Mouse (Mus musculus) cerebellum, adult 2 months (tissue): ENCODE results near the gene Zscan2. TPM values are rescaled to one million over a fixed set of nuclear protein-coding genes. Genes with fewer than 3 reads are reported as not detected.

Experiments
- DNase-seq, 2 experiments: peaks; one replicate each; pipeline ENCODE4 v3.0.0; 2021
- H3K27ac ChIP-seq: fragments of 200-500 bp; 2 replicates; pipeline ENCODE4 v1.5.1; 2012; ENCODE audit warnings: low read length, control low read depth, inconsistent platforms; ENCODE audit not compliant: insufficient read depth
- H3K27me3 ChIP-seq: fragments of 200-500 bp; 2 replicates; pipeline ENCODE4 v1.6.1; 2012; ENCODE audit warnings: inconsistent platforms, mild to moderate bottlenecking, low read length, moderate library complexity; ENCODE audit not compliant: control insufficient read depth, insufficient read depth
- H3K4me1 ChIP-seq: fragments of 200-500 bp; 2 replicates; pipeline ENCODE4 v1.6.1; 2011; ENCODE audit warnings: low read length; ENCODE audit not compliant: control insufficient read depth, insufficient read depth
- H3K4me3 ChIP-seq: fragments of 200-500 bp; replicated peaks from 2 replicates; pipeline ENCODE3; 2011; ENCODE audit warnings: mild to moderate bottlenecking, low read depth, low read length, control low read depth; ENCODE audit not compliant: insufficient read depth
- CTCF ChIP-seq: fragments of 200-500 bp; IDR thresholded peaks from 2 replicates; pipeline ENCODE4 v1.5.1; 2011; ENCODE audit warnings: low read depth, mild to moderate bottlenecking, control low read depth, low read length, moderate library complexity, borderline replicate concordance; ENCODE audit not compliant: insufficient read depth
- POLR2A ChIP-seq: fragments of 200-500 bp; IDR thresholded peaks from 2 replicates; pipeline ENCODE4 v1.6.1; 2011; ENCODE audit warnings: low read length, control low read depth, borderline replicate concordance; ENCODE audit not compliant: insufficient read depth
- WGBS: fragments of 180-500 bp; shearing (Covaris S2); methylation state at CpG from one replicate; pipeline ENCODE4 v1.1.7; 2018; 5-methylcytosine and 5-hydroxymethylcytosine counted together
- polyA plus RNA-seq: library from polyadenylated mRNA; depleted of rRNA; stranded (reverse); fragments of >200 nt; gene quantifications from 2 replicates; pipeline ENCODE4 v1.2.3, GENCODE M21; 2012; rRNA removed

Zscan2 gene
- polyA plus RNA-seq, 1 experiment: 8.6 TPM

DNA sequence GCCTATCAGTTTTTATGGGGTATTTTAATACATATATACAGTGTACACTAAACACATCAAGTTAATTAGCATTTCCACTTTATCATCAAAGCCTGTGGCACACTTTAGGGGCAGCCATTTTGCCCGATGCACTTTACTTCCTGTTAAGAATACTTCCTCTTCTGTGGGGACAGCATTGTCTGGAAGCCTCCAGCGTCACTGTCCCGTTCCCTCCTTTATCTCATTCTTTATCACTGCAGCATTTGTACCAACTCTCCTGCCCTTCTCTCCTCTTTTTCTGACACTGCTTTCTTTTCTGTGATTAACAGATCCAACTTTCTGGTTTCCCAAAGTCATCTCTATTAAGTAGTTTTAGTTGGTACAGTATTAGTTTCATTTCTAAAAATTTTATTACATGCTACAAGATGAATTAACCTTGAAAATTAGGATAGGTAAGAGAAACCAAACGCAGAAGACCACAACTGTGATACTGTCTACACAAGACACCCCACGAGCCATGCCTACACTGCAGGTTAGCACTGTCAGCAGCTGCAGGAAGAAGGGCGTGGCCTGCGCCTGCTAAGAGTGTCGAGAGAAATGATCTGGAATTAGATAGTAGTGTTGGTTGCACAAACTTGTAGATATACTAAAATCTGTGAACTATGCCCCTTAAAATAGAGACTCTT lies 58.4 kb downstream of the Zscan2 start:
- Histone ChIP-seq H3K4me3 (no peak overlapping the region), H3K4me1 (no peaks in the 10 kb centered on the region), H3K27ac (no peak overlapping the region), H3K27me3 (no peaks in the 10 kb centered on the region)
- no peak for DNase-seq
- 85% methylated on average over 8 of the region's 8 CpGs for WGBS
- TF ChIP-seq CTCF (no peak), POLR2A (no peak)

DNA sequence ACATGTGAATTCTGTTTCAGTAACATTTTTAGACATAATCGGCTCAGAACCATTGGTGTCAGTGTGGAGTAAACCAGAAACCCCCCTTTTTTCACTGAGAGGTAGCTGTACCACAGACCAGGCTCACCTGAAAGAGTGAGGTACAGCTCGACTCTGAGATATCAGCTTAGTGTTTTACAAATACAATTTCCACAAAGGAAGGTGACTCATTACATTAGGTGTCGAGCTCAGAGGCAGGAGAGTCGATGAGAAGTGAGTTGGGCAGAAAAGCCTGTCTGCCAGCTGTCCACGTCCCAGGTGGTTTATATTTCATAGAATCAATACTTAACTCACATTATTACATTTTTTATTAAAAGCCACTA lies 58.9 kb downstream of the Zscan2 start:
- TF ChIP-seq POLR2A: no peak
- no peak for TF ChIP-seq CTCF
- Histone ChIP-seq H3K4me3 (no peak overlapping the region), H3K4me1 (no peaks in the 10 kb centered on the region), H3K27me3 (no peaks in the 10 kb centered on the region), H3K27ac (no peak overlapping the region)
- DNase-seq: no peak
- 86% methylated on average over 5 of the region's 5 CpGs for WGBS

DNA sequence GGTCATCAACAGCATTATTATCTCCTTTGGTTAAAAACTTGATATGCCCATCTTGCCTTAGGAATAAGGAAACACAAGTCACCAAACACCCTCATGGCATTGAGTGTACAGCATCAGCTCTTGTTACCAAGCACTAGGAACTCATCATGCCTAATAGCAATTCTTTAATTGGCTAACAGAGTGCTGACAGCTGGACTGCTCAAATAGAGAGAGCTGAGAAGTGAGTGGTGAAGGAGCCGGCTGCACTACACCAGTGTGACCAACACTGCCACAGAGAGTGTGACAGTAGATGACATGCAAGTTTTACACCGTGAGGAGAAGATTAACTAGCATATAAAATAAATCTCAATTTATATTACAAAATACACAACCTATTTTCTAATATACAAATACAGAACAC lies 62.4 kb downstream of the Zscan2 start:
- WGBS: 93% methylated on average over 2 of the region's 2 CpGs
- H3K4me1 ChIP-seq: no peaks in the 10 kb centered on the region
- DNase-seq: no peak

More for the DNA sequence above, 62.4 kb downstream of the Zscan2 start:
- Histone ChIP-seq H3K27ac (no peak overlapping the region), H3K27me3 (no peaks in the 10 kb centered on the region), H3K4me3 (no peak overlapping the region)
- TF ChIP-seq CTCF (no peak), POLR2A (no peak)

Other genes starting within 250 kb of the Zscan2 start
- gene Crtc3, start 172.0 kb upstream of the Zscan2 start, polyA plus RNA-seq: 21.7 and 24.8 TPM in 2 replicates
- 21.0 and 21.5 TPM in 2 replicates for gene Iqgap1, start 34.9 kb upstream of the Zscan2 start, polyA plus RNA-seq
- 22.2 and 22.8 TPM in 2 replicates for gene Wdr73, start 40.3 kb downstream of the Zscan2 start, polyA plus RNA-seq
- 9.8 and 10.9 TPM in 2 replicates for gene Nmb, start 44.2 kb downstream of the Zscan2 start, polyA plus RNA-seq
- 46.7 and 51.6 TPM in 2 replicates for gene Sec11a, start 86.9 kb downstream of the Zscan2 start, polyA plus RNA-seq
- 17.3 and 19.9 TPM in 2 replicates for gene Zfp592, start 132.8 kb downstream of the Zscan2 start, polyA plus RNA-seq
- gene Alpk3, start 196.7 kb downstream of the Zscan2 start, polyA plus RNA-seq: 0.15 and 0.17 TPM in 2 replicates